Mouse (Mus musculus) erythroblast, embryonic 14.5 days (primary cell): ENCODE results near the gene Elmod3.

Experiments used
- GATA1 ChIP-seq: IDR thresholded peaks from 2 replicates; pipeline ENCODE4 v1.6.1; 2012; ENCODE audit warnings: low read length, inconsistent platforms, mixed read lengths
- TAL1 ChIP-seq: IDR thresholded peaks from 3 replicates; pipeline ENCODE4 v1.6.1; 2012; ENCODE audit warnings: low read length, inconsistent platforms, mixed read lengths

DNA sequence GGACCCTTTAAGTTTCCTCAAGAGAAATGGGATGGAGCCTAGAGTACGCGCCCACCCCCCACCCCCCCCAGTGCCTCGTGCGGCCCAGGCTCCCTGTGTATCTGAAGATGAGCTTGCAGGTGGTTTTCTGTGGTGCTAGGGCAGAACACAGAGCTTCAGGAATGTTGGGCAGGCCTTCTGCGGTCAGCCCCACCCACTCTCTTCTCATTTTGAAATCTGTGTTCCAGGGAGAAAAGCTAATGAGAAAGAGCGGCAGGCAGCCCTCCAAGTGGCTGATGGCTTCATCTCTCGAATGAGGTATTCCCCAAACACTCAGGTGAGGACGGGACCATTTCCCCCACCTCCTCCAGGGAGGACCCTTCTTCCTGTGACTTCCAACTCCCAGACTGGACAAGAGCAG, 37.4 kb downstream of the Elmod3 start:
- no peak for TF ChIP-seq TAL1
- TF ChIP-seq GATA1, result no peak
